Mouse (Mus musculus) kidney, adult 2 months (tissue): ENCODE data around the gene Rnase12.

Source experiments
- CTCF ChIP-seq: fragments of 200-500 bp; conservative IDR thresholded peaks from 2 replicates; pipeline ENCODE4 v1.5.1; 2011; ENCODE audit warnings: low read depth, mild to moderate bottlenecking, control low read depth, low read length, moderate library complexity, mixed read lengths; ENCODE audit not compliant: insufficient read depth, insufficient read length
- POLR2A ChIP-seq: fragments of 200-500 bp; IDR thresholded peaks from one replicate; pipeline ENCODE4 v1.6.1; 2011; ENCODE audit warnings: low read depth, low read length, control low read depth

GRCm38 (mm10) chr14:51051941-51052340 lies 5.5 kb downstream of the Rnase12 start:
- TF ChIP-seq CTCF = no peak
- no peak for TF ChIP-seq POLR2A
